Comparison of ENCODE assay signal across 13 mouse cellular contexts in the genomic region with DNA sequence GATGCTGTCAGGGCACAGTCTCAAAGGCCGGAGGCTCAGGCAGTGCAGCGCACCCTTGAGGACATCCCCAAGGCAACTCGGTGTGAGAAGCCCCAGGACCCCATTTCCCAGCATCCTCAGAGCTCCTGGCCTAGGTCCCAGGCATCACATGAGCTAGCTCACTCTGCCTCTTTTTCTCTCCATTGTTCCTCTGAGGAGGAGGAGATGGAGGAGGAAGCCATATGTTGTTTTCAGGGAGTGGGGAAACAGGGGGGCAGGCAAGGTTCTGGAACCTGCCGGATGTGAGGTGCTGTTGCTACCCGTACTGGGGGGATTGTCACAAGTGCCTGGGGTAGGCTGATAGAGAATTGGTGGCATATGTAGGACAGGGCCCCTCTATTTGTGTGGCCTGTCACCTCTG. TPM values are rescaled to one million over a fixed set of nuclear protein-coding genes. Genes with fewer than 3 reads are reported as not detected.
DNase-seq lines count a peak whose midpoint lies in the region; ATAC-seq lines count a peak whose summit lies in the region.
"Had no signal": no experiment of that assay in that cellular context is flagged by ENCODE, and none has a peak within 500 bp of the region (broad histone marks: within the 10 kb centered on the region; RNA-seq: fewer than 3 reads in every experiment).

No protein-coding gene starts in this region.

- no peaks in the 10 kb centered on the region for H3K36me3 ChIP-seq in hindbrain, embryonic 15.5 days
- H3K36me3 ChIP-seq in hindbrain, embryonic 10.5 days, result no peaks in the 10 kb centered on the region
- no peaks in the 10 kb centered on the region for H3K36me3 ChIP-seq in heart, embryonic 12.5 days
- H3K36me3 ChIP-seq: heart, embryonic 10.5 days; neural tube, embryonic 12.5 days had no signal

- 0 out of 2 replicates have a peak, but pooled peaks have one; percentile 52 for ATAC-seq in hindbrain, embryonic 15.5 days (ENCODE audit: low FRiP score, low read depth)
- no peak for ATAC-seq in heart, embryonic 12.5 days (ENCODE audit: insufficient number of reproducible peaks, low FRiP score)

- H3K4me1 ChIP-seq in hindbrain, embryonic 15.5 days (replicated peaks), result no peaks in the 10 kb centered on the region
- H3K4me1 ChIP-seq in hindbrain, embryonic 10.5 days (replicated peaks), result 0 out of 2 replicates have a peak, but pooled peaks cover 3% of the 10 kb centered on the region
- peaks cover 12% of the 10 kb centered on the region for H3K4me1 ChIP-seq in heart, embryonic 12.5 days (replicated peaks)
- H3K4me1 ChIP-seq: neural tube, embryonic 12.5 days had no signal

- no peaks in the 10 kb centered on the region for H3K27me3 ChIP-seq in hindbrain, embryonic 15.5 days
- H3K27me3 ChIP-seq in hindbrain, embryonic 10.5 days (ENCODE audit: insufficient read depth, poor library complexity, severe bottlenecking), result no peaks in the 10 kb centered on the region
- no peaks in the 10 kb centered on the region; the same call in 1 of the 2 replicates for H3K27me3 ChIP-seq in heart, embryonic 12.5 days (replicated peaks)
- H3K27me3 ChIP-seq: neural tube, embryonic 12.5 days had no signal

- no peak overlapping the region for H3K4me3 ChIP-seq in hindbrain, embryonic 15.5 days
- H3K4me3 ChIP-seq in hindbrain, embryonic 10.5 days, result no peak overlapping the region
- H3K4me3 ChIP-seq in heart, embryonic 12.5 days, result no peak overlapping the region
- H3K4me3 ChIP-seq: heart, embryonic 10.5 days; neural tube, embryonic 12.5 days had no signal

- no peak overlapping the region for H3K4me2 ChIP-seq in hindbrain, embryonic 15.5 days
- H3K4me2 ChIP-seq in heart, embryonic 12.5 days, result no peak overlapping the region
- H3K4me2 ChIP-seq: neural tube, embryonic 12.5 days had no signal

- H3K9ac ChIP-seq in hindbrain, embryonic 15.5 days, result no peak overlapping the region
- no peak overlapping the region for H3K9ac ChIP-seq in heart, embryonic 12.5 days
- H3K9ac ChIP-seq: liver, embryonic 14.5 days; neural tube, embryonic 12.5 days had no signal

- no peak for DNase-seq in hindbrain, embryonic 10.5 days (ENCODE audit: low spot score)
- peak; percentile 88 for DNase-seq in brain, adult 2 months (ENCODE audit: low read depth, low spot score)
- DNase-seq in layer of hippocampus, adult 8-10 months (ENCODE audit: low spot score in 2 of 2), result peak; percentile 71 to 78
- peak; percentile 51 for DNase-seq in left cerebral cortex, postnatal 4 days
- no peak for DNase-seq in spleen, adult 18-20 months
- no peak for DNase-seq in T-cell, adult 2 months (ENCODE audit: low spot score)
- DNase-seq: kidney, postnatal 36 days had no signal

- intact Hi-C loops in left cerebral cortex, postnatal 4 days (cut with DNase I), result no loop called here

- WGBS in hindbrain, embryonic 15.5 days, result 63% methylated on average over 5 of the region's 5 CpGs
- WGBS in hindbrain, embryonic 10.5 days, result 65% methylated on average over 5 of the region's 5 CpGs
- WGBS in heart, embryonic 12.5 days, result 60% methylated on average over 5 of the region's 5 CpGs

- no peaks in the 10 kb centered on the region for H3K9me3 ChIP-seq in hindbrain, embryonic 15.5 days
- H3K9me3 ChIP-seq in hindbrain, embryonic 10.5 days, result no peaks in the 10 kb centered on the region
- no peaks in the 10 kb centered on the region for H3K9me3 ChIP-seq in heart, embryonic 12.5 days (replicated peaks)
- H3K9me3 ChIP-seq: heart, embryonic 10.5 days; neural tube, embryonic 12.5 days had no signal

- no peak overlapping the region for H3K27ac ChIP-seq in hindbrain, embryonic 15.5 days (replicated peaks)
- no peak overlapping the region for H3K27ac ChIP-seq in hindbrain, embryonic 10.5 days
- no peak overlapping the region for H3K27ac ChIP-seq in heart, embryonic 12.5 days (ENCODE audit: poor library complexity, severe bottlenecking)
- H3K27ac ChIP-seq: liver, embryonic 14.5 days; neural tube, embryonic 12.5 days had no signal

RNA-seq across cellular contexts. Expression of a gene that starts 12.4 kb away (rescaled TPM):
- polyA plus RNA-seq in hindbrain, embryonic 15.5 days (2015; fragmentation: Nextera tagmentation; extraction: Ambion mirVana), result 22.5 and 24.0 TPM in 2 replicates
- polyA plus RNA-seq in hindbrain, embryonic 10.5 days (2016; fragmentation: Nextera tagmentation; extraction: Ambion mirVana), result 10.5 and 15.4 TPM in 2 replicates
- 10 to 100 TPM; 26.6 to 51.6 (median 39.1) TPM for total RNA-seq in layer of hippocampus, adult 8-10 months (2022)
- total RNA-seq in left cerebral cortex, postnatal 4 days (2021), result 10 to 100 TPM; 17.4 to 17.7 TPM
- polyA plus RNA-seq in heart, embryonic 12.5 days (2016; fragmentation: Nextera tagmentation; extraction: Ambion mirVana), result 17.7 and 18.4 TPM in 2 replicates

RNA-seq across cellular contexts. Expression of a gene that starts 20.3 kb away (rescaled TPM):
- 1.0 and 1.2 TPM in 2 replicates for polyA plus RNA-seq in hindbrain, embryonic 15.5 days (2015; fragmentation: Nextera tagmentation; extraction: Ambion mirVana)
- 0.64 and 1.2 TPM in 2 replicates for polyA plus RNA-seq in hindbrain, embryonic 10.5 days (2016; fragmentation: Nextera tagmentation; extraction: Ambion mirVana)
- total RNA-seq in layer of hippocampus, adult 8-10 months (2022), result 1 to 10 TPM; 2.3 to 3.4 (median 2.6) TPM
- 1 to 10 TPM; 1.4 to 1.8 TPM for total RNA-seq in left cerebral cortex, postnatal 4 days (2021)
- 218 TPM in 2 replicates for polyA plus RNA-seq in heart, embryonic 12.5 days (2016; fragmentation: Nextera tagmentation; extraction: Ambion mirVana)
- total RNA-seq: common myeloid progenitor, adult 5-6 weeks had no signal

RNA-seq across cellular contexts. Expression of a gene that starts 31.5 kb away (rescaled TPM):
- polyA plus RNA-seq in hindbrain, embryonic 15.5 days (2015; fragmentation: Nextera tagmentation; extraction: Ambion mirVana), result 0.97 and 1.3 TPM in 2 replicates
- 0.76 TPM in 1 of 2 replicates, not detected in the other for polyA plus RNA-seq in hindbrain, embryonic 10.5 days (2016; fragmentation: Nextera tagmentation; extraction: Ambion mirVana)
- 1 to 10 TPM; 1.9 to 4.8 (median 2.9) TPM for total RNA-seq in layer of hippocampus, adult 8-10 months (2022)
- total RNA-seq in left cerebral cortex, postnatal 4 days (2021), result 1 to 10 TPM; 2.6 to 5.7 TPM
- 0.39 and 0.46 TPM in 2 replicates for polyA plus RNA-seq in heart, embryonic 12.5 days (2016; fragmentation: Nextera tagmentation; extraction: Ambion mirVana)

RNA-seq across cellular contexts. Expression of a gene that starts 49.5 kb away (rescaled TPM):
- polyA plus RNA-seq in hindbrain, embryonic 15.5 days (2015; fragmentation: Nextera tagmentation; extraction: Ambion mirVana), result 158 and 171 TPM in 2 replicates
- polyA plus RNA-seq in hindbrain, embryonic 10.5 days (2016; fragmentation: Nextera tagmentation; extraction: Ambion mirVana), result 92.6 and 94.6 TPM in 2 replicates
- 100 to 1,000 TPM; 232 to 260 (median 242) TPM for total RNA-seq in layer of hippocampus, adult 8-10 months (2022)
- 100 to 1,000 TPM; 123 to 143 TPM for total RNA-seq in left cerebral cortex, postnatal 4 days (2021)
- 72.3 and 78.7 TPM in 2 replicates for polyA plus RNA-seq in heart, embryonic 12.5 days (2016; fragmentation: Nextera tagmentation; extraction: Ambion mirVana)

RNA-seq across cellular contexts. Expression of a gene that starts 57.9 kb away (rescaled TPM):
- 14.4 and 18.4 TPM in 2 replicates for polyA plus RNA-seq in hindbrain, embryonic 15.5 days (2015; fragmentation: Nextera tagmentation; extraction: Ambion mirVana)
- polyA plus RNA-seq in hindbrain, embryonic 10.5 days (2016; fragmentation: Nextera tagmentation; extraction: Ambion mirVana), result 0.60 and 1.7 TPM in 2 replicates
- total RNA-seq in layer of hippocampus, adult 8-10 months (2022), result 100 to 1,000 TPM; 117 to 188 (median 137) TPM
- 10 to 100 TPM; 19.2 to 23.7 TPM for total RNA-seq in left cerebral cortex, postnatal 4 days (2021)
- polyA plus RNA-seq in heart, embryonic 12.5 days (2016; fragmentation: Nextera tagmentation; extraction: Ambion mirVana), result 23.7 and 26.3 TPM in 2 replicates

Comparison
In these comparisons a context has a peak if more than half of its experiments do, and no peak if none do; other contexts are left out.
1. DNase-seq: peak in brain, adult 2 months (single experiment), layer of hippocampus, adult 8-10 months (2 of 2) and left cerebral cortex, postnatal 4 days (single experiment); none in hindbrain, embryonic 10.5 days (single experiment), spleen, adult 18-20 months (0 of 2) and T-cell, adult 2 months (single experiment).
2. RNA of a gene that starts 20.3 kb away (polyA plus RNA-seq): 218 TPM in heart, embryonic 12.5 days; 1.0 to 1.2 TPM in hindbrain, embryonic 15.5 days and 0.64 to 1.2 TPM in hindbrain, embryonic 10.5 days; every median in the first group is over 10 times any median in the second.